ENCODE assay signal across 15 mouse cellular contexts in genomic region chr2:106513025-106513386, GRCm38 (mm10).
DNase-seq lines count a peak whose midpoint lies in the region; ATAC-seq and TF ChIP-seq lines count a peak whose summit lies in the region.
"Had no signal": no experiment of that assay in that cellular context is flagged by ENCODE, and none has a peak within 500 bp of the region (broad histone marks: within the 10 kb centered on the region; RNA-seq: fewer than 3 reads in every experiment).

No protein-coding gene starts in this region.

- no peaks in the 10 kb centered on the region for H3K9me3 ChIP-seq in kidney, postnatal 0 days (replicated peaks; ENCODE audit: low read length)
- H3K9me3 ChIP-seq in forebrain, embryonic 15.5 days, result no peaks in the 10 kb centered on the region
- H3K9me3 ChIP-seq in limb, embryonic 12.5 days, result no peaks in the 10 kb centered on the region
- H3K9me3 ChIP-seq: embryonic facial prominence, embryonic 13.5 days had no signal

- no peak overlapping the region for H3K9ac ChIP-seq in kidney, postnatal 0 days (ENCODE audit: low read depth, low read length)
- peak overlapping the region; percentile 8; the same call in 1 of the 2 replicates for H3K9ac ChIP-seq in forebrain, embryonic 15.5 days (replicated peaks)
- no peak overlapping the region for H3K9ac ChIP-seq in limb, embryonic 12.5 days (replicated peaks)
- H3K9ac ChIP-seq: embryonic facial prominence, embryonic 13.5 days had no signal

- no peaks in the 10 kb centered on the region for H3K36me3 ChIP-seq in kidney, postnatal 0 days (ENCODE audit: insufficient read depth, low read length)
- H3K36me3 ChIP-seq in forebrain, embryonic 15.5 days, result no peaks in the 10 kb centered on the region
- H3K36me3 ChIP-seq in limb, embryonic 12.5 days, result no peaks in the 10 kb centered on the region
- H3K36me3 ChIP-seq: embryonic facial prominence, embryonic 13.5 days; G1E had no signal

- H3K27ac ChIP-seq in kidney, postnatal 0 days, result no peak overlapping the region
- peak overlapping the region; percentile 40; the same call in 1 of the 2 replicates for H3K27ac ChIP-seq in forebrain, embryonic 15.5 days (replicated peaks)
- H3K27ac ChIP-seq in limb, embryonic 12.5 days, result no peak overlapping the region
- H3K27ac ChIP-seq: embryonic facial prominence, embryonic 13.5 days; left cerebral cortex, adult 2 months had no signal

- WGBS in kidney, postnatal 0 days, result 42% methylated on average over 5 of the region's 5 CpGs
- 9% methylated on average over 5 of the region's 5 CpGs for WGBS in forebrain, embryonic 15.5 days
- WGBS in limb, embryonic 12.5 days, result 25% methylated on average over 5 of the region's 5 CpGs

- ATAC-seq in kidney, postnatal 0 days (replicated peaks; ENCODE audit: low FRiP score, low read depth), result no peak
- ATAC-seq in forebrain, embryonic 15.5 days (replicated peaks), result peak; percentile 87
- no peak for ATAC-seq in limb, embryonic 12.5 days (ENCODE audit: insufficient number of reproducible peaks, insufficient read depth, low FRiP score, low TSS enrichment, low read depth)

- TF ChIP-seq CTCF in kidney, postnatal 0 days (IDR thresholded peaks at IDR 0.05; ENCODE audit: low read depth), result no peak

- no peak for DNase-seq in kidney, postnatal 0 days (ENCODE audit: low spot score)
- DNase-seq in kidney, postnatal 14 days, result no peak
- DNase-seq in retina, embryonic 14.5 days (ENCODE audit: low spot score), result peak; percentile 32
- no peak for DNase-seq in cerebellum, adult 9-10 months
- no peak for DNase-seq in adrenal gland, postnatal 25 days
- DNase-seq: adrenal gland, postnatal 10 days; cerebellum, postnatal 36 days; kidney, adult 2 months; liver; lung, adult 2 months had no signal

- H3K4me1 ChIP-seq in kidney, postnatal 0 days (replicated peaks; ENCODE audit: insufficient read depth, low read length), result no peaks in the 10 kb centered on the region
- peaks cover 16% of the 10 kb centered on the region for H3K4me1 ChIP-seq in forebrain, embryonic 15.5 days
- peaks cover 12% of the 10 kb centered on the region for H3K4me1 ChIP-seq in limb, embryonic 12.5 days (replicated peaks)

- no peak overlapping the region for H3K4me3 ChIP-seq in kidney, postnatal 0 days (replicated peaks; ENCODE audit: low read depth, low read length)
- peak overlapping the region; percentile 16 for H3K4me3 ChIP-seq in forebrain, embryonic 15.5 days
- no peak overlapping the region for H3K4me3 ChIP-seq in limb, embryonic 12.5 days (replicated peaks)
- H3K4me3 ChIP-seq: embryonic facial prominence, embryonic 13.5 days; left cerebral cortex, adult 2 months had no signal

- H3K27me3 ChIP-seq in kidney, postnatal 0 days (ENCODE audit: insufficient read depth, low read length), result no peaks in the 10 kb centered on the region
- no peaks in the 10 kb centered on the region for H3K27me3 ChIP-seq in forebrain, embryonic 15.5 days
- no peaks in the 10 kb centered on the region for H3K27me3 ChIP-seq in limb, embryonic 12.5 days
- H3K27me3 ChIP-seq: embryonic facial prominence, embryonic 13.5 days had no signal

- H3K4me2 ChIP-seq in kidney, postnatal 0 days (ENCODE audit: low read length), result peak overlapping the region; percentile 21; the same call in 1 of the 2 replicates
- peak overlapping the region; percentile 38 for H3K4me2 ChIP-seq in forebrain, embryonic 15.5 days (replicated peaks)
- peak overlapping the region; percentile 33; the same call in 1 of the 2 replicates for H3K4me2 ChIP-seq in limb, embryonic 12.5 days
- H3K4me2 ChIP-seq: embryonic facial prominence, embryonic 13.5 days had no signal
